In genomic region chrX:133650379-133650778, GRCm38 (mm10) we compare ENCODE assay signal across 27 mouse cellular contexts. TPM values are rescaled to one million over a fixed set of nuclear protein-coding genes. Genes with fewer than 3 reads are reported as not detected.
A peak's percentile ranks its signal among the peaks of the same experiment; 100 is the strongest.
DNase-seq lines count a peak whose midpoint lies in the region; ATAC-seq and TF ChIP-seq lines count a peak whose summit lies in the region.
"Had no signal": no experiment of that assay in that cellular context is flagged by ENCODE, and none has a peak within 500 bp of the region (broad histone marks: within the 10 kb centered on the region; RNA-seq: fewer than 3 reads in every experiment).

No protein-coding gene starts in this region.

- no peaks in the 10 kb centered on the region for H3K27me3 ChIP-seq in intestine, embryonic 15.5 days (replicated peaks)
- H3K27me3 ChIP-seq in intestine, postnatal 0 days (replicated peaks; ENCODE audit: control insufficient read depth, insufficient read depth, low read length): no peaks in the 10 kb centered on the region
- H3K27me3 ChIP-seq in liver, embryonic 16.5 days (ENCODE audit: control insufficient read depth, insufficient read depth, low read depth, low read length): no peaks in the 10 kb centered on the region
- H3K27me3 ChIP-seq in liver, embryonic 11.5 days (replicated peaks; ENCODE audit: control insufficient read depth, insufficient read depth, low read length): no peaks in the 10 kb centered on the region
- H3K27me3 ChIP-seq in embryonic facial prominence, embryonic 10.5 days (replicated peaks; ENCODE audit: low read depth, poor library complexity, severe bottlenecking): peaks cover 70% of the 10 kb centered on the region
- H3K27me3 ChIP-seq: CH12.LX; embryonic facial prominence, embryonic 15.5 days had no signal

- H3K9ac ChIP-seq in intestine, embryonic 15.5 days: no peak overlapping the region
- H3K9ac ChIP-seq in intestine, postnatal 0 days (ENCODE audit: low read depth, low read length): no peak overlapping the region
- no peak overlapping the region for H3K9ac ChIP-seq in liver, embryonic 16.5 days (ENCODE audit: low read depth, low read length)
- H3K9ac ChIP-seq in liver, embryonic 11.5 days (ENCODE audit: low read depth, low read length): no peak overlapping the region
- H3K9ac ChIP-seq: embryonic facial prominence, embryonic 13.5 days; embryonic facial prominence, embryonic 15.5 days; forebrain, embryonic 12.5 days had no signal

- WGBS in intestine, embryonic 15.5 days: 72% methylated on average over 3 of the region's 3 CpGs
- 56% methylated on average over 3 of the region's 3 CpGs for WGBS in intestine, postnatal 0 days
- 53% methylated on average over 3 of the region's 3 CpGs for WGBS in liver, embryonic 16.5 days (ENCODE audit: insufficient replicate concordance)
- 64% methylated on average over 3 of the region's 3 CpGs for WGBS in liver, embryonic 11.5 days
- 67% methylated on average over 3 of the region's 3 CpGs for WGBS in embryonic facial prominence, embryonic 10.5 days

- H3K36me3 ChIP-seq in intestine, embryonic 15.5 days: no peaks in the 10 kb centered on the region
- no peaks in the 10 kb centered on the region for H3K36me3 ChIP-seq in intestine, postnatal 0 days (ENCODE audit: control insufficient read depth, insufficient read depth)
- no peaks in the 10 kb centered on the region for H3K36me3 ChIP-seq in liver, embryonic 16.5 days (ENCODE audit: control insufficient read depth, insufficient read depth)
- H3K36me3 ChIP-seq in liver, embryonic 11.5 days (ENCODE audit: control insufficient read depth, insufficient read depth, low read length): no peaks in the 10 kb centered on the region
- H3K36me3 ChIP-seq in embryonic facial prominence, embryonic 10.5 days (replicated peaks): no peaks in the 10 kb centered on the region
- H3K36me3 ChIP-seq: embryonic facial prominence, embryonic 13.5 days; embryonic facial prominence, embryonic 15.5 days; forebrain, embryonic 12.5 days; G1E had no signal

- H3K4me2 ChIP-seq in intestine, embryonic 15.5 days (replicated peaks): no peak overlapping the region
- no peak overlapping the region for H3K4me2 ChIP-seq in intestine, postnatal 0 days (replicated peaks; ENCODE audit: low read depth)
- H3K4me2 ChIP-seq in liver, embryonic 16.5 days (ENCODE audit: low read depth, low read length): no peak overlapping the region
- no peak overlapping the region for H3K4me2 ChIP-seq in liver, embryonic 11.5 days
- H3K4me2 ChIP-seq: embryonic facial prominence, embryonic 13.5 days; embryonic facial prominence, embryonic 15.5 days; forebrain, embryonic 12.5 days had no signal

- peak; percentile 83 for ATAC-seq in intestine, embryonic 15.5 days
- no peak for ATAC-seq in intestine, postnatal 0 days
- ATAC-seq in liver, embryonic 16.5 days (ENCODE audit: low read depth): peak; percentile 89
- no peak for ATAC-seq in liver, embryonic 11.5 days (replicated peaks; ENCODE audit: low FRiP score)
- ATAC-seq: activated CD4-positive, CD25-positive, alpha-beta regulatory T cell, adult 4 months; CD4-positive, CD25-positive, alpha-beta regulatory T cell, adult 4 months; forebrain, embryonic 14.5 days; forebrain, embryonic 16.5 days; Patski had no signal

- no peak overlapping the region for H3K27ac ChIP-seq in intestine, embryonic 15.5 days
- H3K27ac ChIP-seq in intestine, postnatal 0 days (ENCODE audit: low read depth, low read length): no peak overlapping the region
- no peak overlapping the region for H3K27ac ChIP-seq in liver, embryonic 16.5 days (ENCODE audit: low read length)
- no peak overlapping the region for H3K27ac ChIP-seq in liver, embryonic 11.5 days (ENCODE audit: low read depth, low read length)
- H3K27ac ChIP-seq in embryonic facial prominence, embryonic 10.5 days (replicated peaks): no peak overlapping the region
- H3K27ac ChIP-seq: embryonic facial prominence, embryonic 13.5 days; embryonic facial prominence, embryonic 15.5 days; forebrain, embryonic 10.5 days; forebrain, embryonic 12.5 days had no signal

- H3K4me1 ChIP-seq in intestine, embryonic 15.5 days (replicated peaks): no peaks in the 10 kb centered on the region
- no peaks in the 10 kb centered on the region for H3K4me1 ChIP-seq in intestine, postnatal 0 days (replicated peaks; ENCODE audit: control insufficient read depth, insufficient read depth, low read length)
- H3K4me1 ChIP-seq in liver, embryonic 16.5 days (ENCODE audit: control insufficient read depth, low read depth, low read length): no peaks in the 10 kb centered on the region
- H3K4me1 ChIP-seq in liver, embryonic 11.5 days (replicated peaks; ENCODE audit: control insufficient read depth, insufficient read depth, low read length): no peaks in the 10 kb centered on the region
- H3K4me1 ChIP-seq in embryonic facial prominence, embryonic 10.5 days: 0 out of 2 replicates have a peak, but pooled peaks cover 2% of the 10 kb centered on the region
- H3K4me1 ChIP-seq: embryonic facial prominence, embryonic 13.5 days; embryonic facial prominence, embryonic 15.5 days; forebrain, embryonic 12.5 days had no signal

- no peak overlapping the region for H3K4me3 ChIP-seq in intestine, embryonic 15.5 days (replicated peaks)
- no peak overlapping the region for H3K4me3 ChIP-seq in intestine, postnatal 0 days (ENCODE audit: low read depth, low read length)
- no peak overlapping the region for H3K4me3 ChIP-seq in liver, embryonic 16.5 days (ENCODE audit: low read depth, low read length)
- H3K4me3 ChIP-seq in liver, embryonic 11.5 days (ENCODE audit: low read depth, low read length): no peak overlapping the region
- H3K4me3 ChIP-seq in embryonic facial prominence, embryonic 10.5 days: no peak overlapping the region
- H3K4me3 ChIP-seq: embryonic facial prominence, embryonic 13.5 days; embryonic facial prominence, embryonic 15.5 days; erythroblast, embryonic 14.5 days; forebrain, embryonic 10.5 days; forebrain, embryonic 12.5 days had no signal

- DNase-seq in liver, embryonic 11.5 days (ENCODE audit: low spot score): no peak
- DNase-seq in embryonic facial prominence, embryonic 10.5 days (ENCODE audit: low spot score): peak; percentile 9
- no peak for DNase-seq in spleen, adult 18-20 months
- DNase-seq: adrenal gland, adult 8-10 months; adrenal gland, postnatal 14 days; adrenal gland, postnatal 36 days; B cell, adult 2 months; cerebellum, adult 11-12 months; cerebellum, adult 2 months; cerebellum, adult 9-10 months; cerebellum, postnatal 10 days; cerebellum, postnatal 25 days had no signal

- TF ChIP-seq CTCF in intestine, postnatal 0 days (IDR thresholded peaks at IDR 0.05; ENCODE audit: low read depth): no peak

- H3K9me3 ChIP-seq in intestine, embryonic 15.5 days: no peaks in the 10 kb centered on the region
- no peaks in the 10 kb centered on the region for H3K9me3 ChIP-seq in intestine, postnatal 0 days (ENCODE audit: control insufficient read depth)
- no peaks in the 10 kb centered on the region for H3K9me3 ChIP-seq in liver, embryonic 16.5 days (replicated peaks; ENCODE audit: control insufficient read depth, low read length)
- H3K9me3 ChIP-seq in liver, embryonic 11.5 days (ENCODE audit: control insufficient read depth, low read length): no peaks in the 10 kb centered on the region
- no peaks in the 10 kb centered on the region for H3K9me3 ChIP-seq in embryonic facial prominence, embryonic 10.5 days
- H3K9me3 ChIP-seq: embryonic facial prominence, embryonic 13.5 days; embryonic facial prominence, embryonic 15.5 days; forebrain, embryonic 10.5 days; forebrain, embryonic 12.5 days; G1E had no signal

RNA-seq across cellular contexts. Expression of gene Pcdh19, which starts 38.4 kb away (rescaled TPM):
- 1.2 and 1.8 TPM in 2 replicates for polyA plus RNA-seq in intestine, embryonic 15.5 days (2015; fragmentation: Nextera tagmentation; extraction: Ambion mirVana)
- 1.3 and 1.7 TPM in 2 replicates for polyA plus RNA-seq in intestine, postnatal 0 days (2015; fragmentation: Nextera tagmentation; extraction: Ambion mirVana)
- 0.27 and 0.33 TPM in 2 replicates for polyA plus RNA-seq in liver, embryonic 16.5 days (2015; fragmentation: Nextera tagmentation; extraction: Ambion mirVana)
- 0.27 and 0.51 TPM in 2 replicates for polyA plus RNA-seq in liver, embryonic 11.5 days (2014; fragmentation: Nextera tagmentation; extraction: Ambion mirVana)
- 3.4 and 5.1 TPM in 2 replicates for polyA plus RNA-seq in embryonic facial prominence, embryonic 10.5 days (2016; fragmentation: Nextera tagmentation; extraction: Ambion mirVana)
- polyA plus RNA-seq: activated CD4-positive, CD25-positive, alpha-beta regulatory T cell, adult 4 months; CD4-positive, CD25-positive, alpha-beta regulatory T cell, adult 4 months; erythroblast, embryonic 14.5 days; G1E had no signal

Comparison
In these comparisons a context has a peak if more than half of its experiments do, and no peak if none do; other contexts are left out.
1. ATAC-seq: peak in intestine, embryonic 15.5 days (single experiment) and liver, embryonic 16.5 days (single experiment); none in intestine, postnatal 0 days (single experiment) and liver, embryonic 11.5 days (single experiment).